Mouse (Mus musculus) kidney, postnatal 25 days (tissue): ENCODE measurements at regions not wholly inside any gene's neighbourhood (a gene's known extent, or its start where the extent isn't known, plus 50 kb on each side); places are given as distances from the start of the nearest gene placed in this dataset.

ENCODE experiments used
- DNase-seq, 2 experiments: peaks; one replicate each; pipeline ENCODE4 v3.0.0; 2021; ENCODE audit warnings: mixed read lengths in 2 of 2

DNA sequence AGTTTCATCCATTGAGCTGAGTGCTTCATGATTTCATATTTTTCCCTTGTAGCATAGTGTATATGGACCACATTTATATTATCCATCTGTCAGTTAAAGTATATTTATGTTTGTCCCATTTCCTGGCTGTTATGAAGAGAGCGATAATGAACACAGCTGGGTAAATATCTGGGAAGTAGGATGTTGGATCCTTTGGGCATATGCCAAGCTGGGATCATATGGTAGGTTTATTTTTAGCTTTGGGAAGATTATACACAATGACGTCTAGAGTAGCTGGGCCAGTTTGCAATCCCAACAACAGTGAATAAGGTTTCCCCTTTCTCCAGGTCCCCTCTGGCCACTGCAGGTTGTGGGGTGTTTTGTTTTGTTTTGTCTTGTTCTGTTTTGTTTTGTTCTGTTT is 164.5 kb downstream of the Gm765 start:
- no peak for DNase-seq

DNA sequence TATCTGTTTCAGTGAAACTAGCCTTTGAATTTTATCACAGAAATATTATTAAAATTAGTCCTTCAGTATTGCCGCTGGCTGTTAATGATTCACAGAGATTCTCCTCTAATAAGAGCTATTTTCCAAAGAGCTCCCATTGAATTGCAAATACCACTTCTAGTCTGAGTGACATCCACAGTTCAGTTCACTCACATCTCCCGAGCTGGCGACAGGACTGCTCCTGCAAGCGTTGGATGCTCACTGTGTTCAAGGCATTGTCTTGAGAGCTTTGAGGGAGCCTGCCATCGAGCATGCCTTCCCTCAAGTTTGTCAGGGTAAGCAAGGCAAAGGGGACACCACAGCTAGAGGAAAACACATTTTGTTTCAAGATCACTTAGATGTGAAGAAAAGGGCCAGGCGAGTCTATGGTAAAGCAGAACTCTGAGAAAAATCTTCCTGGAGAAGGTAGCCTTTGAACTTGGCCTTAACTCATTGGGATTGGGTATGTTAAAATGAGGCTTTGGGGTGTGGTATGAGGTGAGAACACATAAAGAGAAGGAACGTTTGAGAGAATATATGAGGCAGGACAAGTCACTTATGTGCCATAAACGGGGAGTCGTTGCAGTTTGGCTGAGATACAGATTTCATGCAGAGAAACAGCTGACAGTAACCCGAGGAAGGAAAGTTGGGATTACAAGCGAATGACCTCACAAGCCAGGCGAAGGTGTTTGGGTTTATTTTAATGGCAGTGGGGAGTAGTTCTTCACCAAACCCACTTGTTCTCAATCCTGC is 193.3 kb downstream of the Gm765 start:
- DNase-seq: no peak

DNA sequence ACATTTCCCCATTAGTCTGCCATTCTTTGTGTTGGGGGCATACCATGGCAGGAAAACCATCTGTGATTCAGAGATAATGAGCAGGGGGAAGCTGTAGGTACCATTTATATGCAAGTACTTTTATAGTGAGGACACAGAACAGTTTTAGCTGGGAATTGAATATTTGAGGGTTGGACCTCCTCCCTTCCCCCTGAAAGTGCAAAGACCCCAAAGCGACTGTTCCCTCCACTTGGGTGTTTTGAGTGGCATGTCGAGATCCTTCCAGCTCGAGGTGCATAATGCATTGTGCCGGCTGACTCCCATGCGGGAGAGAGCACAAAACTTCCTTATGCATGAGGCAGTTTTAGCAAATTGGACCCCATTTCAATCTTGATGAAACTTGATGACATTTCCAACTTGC is 194.7 kb downstream of the Gm765 start:
- DNase-seq: no peak

DNA sequence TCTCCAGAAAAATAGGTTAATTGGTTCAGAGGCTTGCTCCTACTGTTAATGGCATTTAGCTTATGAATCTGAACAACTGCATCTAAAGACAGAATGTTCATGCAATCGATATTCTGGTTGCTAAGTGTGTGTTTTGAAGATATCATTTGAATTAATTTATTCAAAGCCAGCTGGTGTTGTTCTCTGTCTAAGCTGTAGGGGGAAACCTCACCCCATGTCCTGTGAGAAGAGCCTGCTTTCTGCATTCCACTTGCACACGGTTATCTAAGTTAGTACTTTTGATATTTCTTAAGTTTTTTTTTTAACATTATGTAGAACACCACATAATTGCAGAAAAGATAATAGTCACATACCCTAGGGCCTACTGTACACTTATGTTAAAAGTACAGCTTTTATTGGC is 209.6 kb downstream of the Gm765 start:
- peak in 1 of 2 experiments; percentile 24 for DNase-seq

DNA sequence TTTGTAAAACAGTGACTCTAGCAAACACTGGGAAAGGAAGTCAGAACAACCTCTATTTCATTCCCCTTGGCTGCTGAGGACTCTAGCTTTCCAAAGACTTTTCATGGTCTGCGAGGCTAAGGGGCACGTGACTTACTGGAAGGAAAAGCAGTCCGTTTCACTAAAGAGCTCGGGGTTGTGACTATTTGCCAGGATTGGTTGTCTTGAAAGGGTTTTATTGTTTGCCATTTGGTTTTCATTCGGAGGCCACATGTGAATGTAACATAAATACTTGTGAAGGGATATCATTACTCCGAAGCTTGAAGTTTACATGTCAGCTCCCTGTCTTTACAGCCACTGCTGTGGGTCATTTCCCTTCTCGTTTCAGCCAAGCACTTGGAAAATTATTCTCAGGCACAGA is 217.1 kb downstream of the Gm765 start:
- no peak for DNase-seq

DNA sequence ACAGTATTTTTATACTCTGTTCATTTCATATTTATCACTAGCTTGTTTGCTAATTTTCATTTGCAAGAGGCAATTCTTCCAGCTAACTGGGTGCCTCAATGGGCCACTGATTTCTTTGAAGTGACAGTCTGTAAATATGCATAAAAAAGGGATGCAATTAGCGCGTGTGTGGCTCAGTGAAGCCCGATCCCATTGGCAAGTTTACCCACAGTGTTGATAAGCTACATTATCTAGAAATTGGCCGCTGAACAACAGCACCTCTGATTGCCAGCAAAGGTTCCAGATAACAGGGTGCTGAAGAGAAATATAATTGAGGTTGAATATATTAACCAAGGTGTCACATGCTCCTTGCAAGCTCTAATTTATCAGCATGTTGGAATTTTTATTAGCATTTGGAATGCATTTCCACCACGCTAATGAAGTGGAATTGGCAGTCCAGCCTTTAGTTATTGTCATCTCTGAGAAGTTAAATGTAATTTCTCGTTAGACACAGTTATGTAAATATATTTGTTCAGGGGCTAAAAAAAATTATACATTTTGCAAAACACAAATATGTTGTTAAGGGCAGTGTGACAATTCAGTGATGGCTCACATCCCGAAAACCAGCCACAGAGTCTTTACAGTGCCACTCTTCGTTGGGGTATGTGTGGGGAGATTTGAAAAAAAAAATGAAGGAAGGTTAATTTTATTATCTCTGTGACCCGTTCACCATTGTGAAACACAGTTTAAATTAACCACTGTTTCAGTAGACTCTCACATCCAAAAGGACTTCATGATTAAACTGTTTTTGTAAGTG is 224.0 kb downstream of the Gm765 start:
- DNase-seq: no peak

DNA sequence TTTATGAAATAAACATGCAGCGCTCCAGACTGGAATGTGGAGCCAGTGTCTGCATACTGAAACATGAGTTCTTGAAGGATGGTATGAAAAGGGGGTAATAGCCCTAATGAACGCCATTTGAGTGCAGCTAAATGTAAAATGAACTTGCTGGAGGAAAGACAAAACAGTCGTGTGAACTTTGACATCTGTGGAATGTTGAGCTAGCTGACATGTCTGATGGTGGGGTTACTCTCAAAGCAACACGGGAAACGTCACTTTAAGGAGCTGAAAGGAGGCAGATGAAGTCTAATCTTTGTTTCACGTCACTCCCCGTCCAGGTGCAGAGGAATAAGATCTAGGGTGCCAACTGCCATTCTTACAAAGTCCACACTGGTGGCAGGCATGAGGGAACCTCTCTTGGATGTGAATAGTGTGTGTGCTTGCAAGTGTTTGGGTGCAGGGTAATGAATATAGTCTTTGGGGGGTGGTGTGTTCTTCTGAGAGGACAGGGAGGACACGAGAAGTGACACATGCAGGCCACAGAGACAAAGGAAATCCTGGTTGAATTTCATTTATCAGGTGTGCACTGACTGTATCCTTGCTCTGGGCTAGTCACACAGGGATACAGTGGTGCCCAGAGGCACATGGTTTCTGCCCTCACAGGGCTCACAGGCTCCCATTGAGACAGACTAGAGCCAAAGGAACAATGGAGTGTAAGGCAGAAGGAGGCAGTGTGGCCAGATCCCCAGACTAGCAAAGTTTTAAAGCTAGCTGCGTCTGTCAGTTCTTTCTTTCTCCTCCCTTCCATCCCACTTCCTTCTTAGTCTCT is 228.0 kb downstream of the Gm765 start:
- DNase-seq: peak in 1 of 2 experiments; percentile 3

DNA sequence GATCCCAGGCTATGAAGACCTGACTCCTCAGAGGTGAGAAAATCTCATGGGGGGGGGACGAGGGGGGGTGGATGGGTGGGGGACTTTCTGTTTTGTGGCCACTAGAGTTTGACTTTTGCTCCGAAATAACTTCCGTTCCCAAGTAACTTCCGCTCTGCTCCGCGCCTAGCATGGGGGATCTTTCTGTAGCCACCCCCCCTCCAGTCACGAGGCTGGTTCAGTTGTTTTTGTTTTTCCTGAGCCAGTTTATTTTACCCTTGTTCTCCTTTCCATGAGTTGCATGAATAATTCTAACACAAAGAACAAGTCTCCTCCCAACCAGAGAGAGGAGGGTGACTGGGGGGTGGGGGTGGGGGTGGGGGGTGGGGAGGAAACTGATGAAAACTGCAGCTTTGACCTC is 228.8 kb downstream of the Gm765 start:
- DNase-seq: peak; percentile 36 to 54

DNA sequence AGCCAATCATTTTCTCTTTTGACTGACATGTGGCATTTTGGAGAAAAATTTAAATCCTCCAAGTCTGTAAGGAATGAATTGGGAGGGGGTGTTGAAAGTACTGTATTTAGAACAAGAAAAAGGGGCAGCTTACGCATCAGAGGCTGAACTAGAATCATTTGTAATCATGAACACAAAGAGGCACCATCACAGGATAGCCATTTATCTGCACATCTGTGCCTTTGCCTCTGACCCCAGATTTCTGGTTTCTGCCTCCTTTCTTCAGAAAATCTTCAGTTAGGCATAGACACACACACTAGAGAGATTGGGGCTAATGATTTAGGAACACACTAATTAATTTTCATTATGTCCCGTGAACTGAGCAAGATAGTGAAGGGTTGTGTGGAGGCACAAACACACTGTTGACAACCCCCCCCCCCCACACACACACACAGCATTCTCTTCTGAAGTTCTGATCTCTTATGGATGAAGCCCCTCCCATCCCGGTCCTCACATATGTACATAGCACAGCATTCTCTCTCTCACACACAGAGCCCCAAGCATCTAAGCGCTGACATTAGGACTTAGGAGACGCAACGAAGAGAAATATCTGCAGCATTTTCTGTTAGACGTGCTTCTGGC is 229.9 kb downstream of the Gm765 start:
- DNase-seq: no peak

DNA sequence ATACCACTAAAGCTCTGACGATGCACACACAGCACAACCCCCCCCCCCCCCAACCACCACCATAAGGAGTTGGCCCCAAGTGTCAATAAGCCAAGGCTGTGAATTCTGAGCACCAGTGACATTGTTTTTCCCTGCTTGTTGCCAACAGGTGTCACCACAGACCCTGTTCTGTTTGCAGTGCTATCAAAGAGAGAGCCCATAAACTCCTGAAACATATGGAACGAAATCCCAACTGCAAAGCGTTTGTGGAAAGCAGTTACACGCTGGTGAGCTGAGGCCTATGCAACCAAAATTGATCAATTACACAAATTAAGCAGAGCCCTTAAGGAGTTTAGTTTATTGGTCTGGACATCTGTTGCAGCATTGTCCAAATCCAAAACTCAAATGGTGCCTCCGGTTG is 235.4 kb downstream of the Gm765 start:
- no peak for DNase-seq

DNA sequence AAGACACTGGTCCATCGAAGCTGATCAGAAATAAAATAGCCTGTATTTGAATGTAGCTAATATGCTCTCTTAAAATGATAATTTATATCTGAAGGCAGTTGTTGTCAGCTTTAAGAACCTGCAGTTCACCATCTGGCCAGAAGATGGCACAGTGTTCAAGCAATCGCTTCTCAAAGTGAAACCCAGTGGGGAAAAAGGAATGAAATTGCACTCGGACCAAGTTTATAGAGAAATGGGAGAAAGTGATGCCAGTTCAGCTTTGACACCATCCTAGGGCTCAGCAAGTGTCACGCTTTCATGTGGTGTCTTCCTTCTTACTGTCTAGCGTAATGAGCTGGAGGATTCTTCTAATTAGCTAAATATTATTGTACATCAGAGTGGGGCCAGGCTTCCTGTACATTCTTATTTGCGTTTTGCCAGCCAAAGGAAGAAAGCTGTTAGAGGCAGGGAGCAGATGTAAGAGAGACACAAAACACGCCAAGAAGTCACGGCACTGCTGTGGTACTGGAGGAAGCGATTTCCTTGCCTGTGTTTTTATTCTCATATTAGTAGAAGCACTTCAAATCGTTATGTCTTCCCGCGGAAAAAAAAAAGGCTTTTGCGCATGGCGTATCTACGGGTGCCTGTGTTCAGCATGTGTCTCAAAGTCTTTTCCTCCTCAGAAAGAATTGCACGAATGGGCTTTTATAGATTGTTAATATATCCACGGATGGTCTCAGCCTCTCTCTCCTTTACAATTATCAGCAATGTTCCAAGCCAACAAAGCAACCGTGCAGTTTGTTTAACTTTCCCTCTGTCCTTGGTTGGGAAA is 237.1 kb downstream of the Gm765 start:
- DNase-seq: peak; percentile 72 to 90

DNA sequence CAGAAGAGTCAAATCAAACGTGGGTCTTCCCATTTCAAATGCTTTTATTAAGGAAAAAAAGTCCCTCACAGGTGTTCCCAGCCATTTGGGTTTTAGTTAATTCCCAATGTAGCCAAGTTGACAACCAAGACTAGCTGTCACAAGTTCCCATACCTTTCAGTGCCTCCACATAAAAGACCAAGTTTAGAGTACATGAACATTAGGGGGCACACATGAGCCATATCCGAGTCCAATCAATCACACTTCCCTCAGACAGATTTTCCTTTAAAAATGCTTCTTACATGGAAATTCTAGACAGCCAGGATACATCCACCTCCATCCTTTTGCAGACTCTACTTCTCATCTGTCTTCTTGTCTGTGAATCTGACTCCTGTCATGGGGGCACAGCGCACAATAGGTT is 238.1 kb downstream of the Gm765 start:
- DNase-seq: no peak

DNA sequence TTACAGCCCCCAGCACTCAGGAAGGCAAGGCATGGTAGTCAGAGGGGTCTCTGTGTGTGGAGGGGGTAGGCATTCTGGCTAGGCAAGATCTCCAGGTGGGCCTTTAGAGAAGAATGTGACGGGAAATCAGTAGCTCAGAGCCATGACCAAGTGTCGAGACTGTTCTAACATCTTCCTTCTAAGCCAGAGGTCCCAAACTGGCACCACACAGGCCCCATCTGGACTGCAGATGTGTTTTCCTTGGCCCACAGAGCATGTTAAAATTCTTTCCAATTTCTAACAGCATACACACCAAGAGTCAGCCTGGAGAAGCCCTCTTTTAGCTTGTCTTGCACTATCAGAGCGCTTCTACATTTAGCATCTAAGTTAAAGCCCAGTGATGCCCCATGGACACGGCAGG is 241.5 kb downstream of the Gm765 start:
- no peak for DNase-seq

DNA sequence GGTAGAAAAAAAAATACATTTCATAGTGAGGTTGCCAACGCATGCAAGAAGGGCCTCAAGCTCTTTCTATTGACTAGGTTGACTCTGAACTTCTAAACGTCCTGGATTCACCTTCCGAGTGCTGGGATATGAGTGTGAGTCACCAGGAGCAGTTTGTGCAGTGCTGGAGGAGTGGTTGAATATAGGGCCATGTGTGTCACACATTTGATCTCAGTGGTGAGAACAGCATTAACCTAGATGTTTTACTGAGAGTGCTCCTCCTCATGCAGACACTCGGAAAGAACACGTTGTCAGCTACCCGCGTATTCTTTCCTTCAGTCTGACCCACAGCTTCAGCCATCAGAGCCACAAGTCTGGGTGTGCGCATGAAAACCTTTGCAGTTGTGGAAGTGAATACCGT is 243.4 kb downstream of the Gm765 start:
- DNase-seq: no peak

DNA sequence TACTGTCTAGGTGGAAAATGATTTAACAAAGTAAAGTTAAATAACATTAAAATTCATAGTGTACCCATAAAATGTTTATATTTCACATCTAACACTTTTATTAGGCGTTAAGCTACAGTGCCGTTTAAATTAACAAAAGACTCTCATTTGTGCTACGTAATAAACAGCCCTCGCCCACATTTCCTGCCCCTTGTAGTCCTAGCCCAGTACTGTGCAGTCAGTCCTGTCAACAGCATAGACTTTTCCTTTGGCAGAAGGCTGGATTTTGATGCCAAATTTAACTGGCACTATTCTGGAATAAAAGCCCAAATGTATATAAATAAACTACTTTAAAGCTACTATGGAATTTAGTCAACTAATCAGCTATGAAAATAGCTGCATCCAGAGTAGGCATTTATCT is 247.3 kb downstream of the Gm765 start:
- no peak for DNase-seq

DNA sequence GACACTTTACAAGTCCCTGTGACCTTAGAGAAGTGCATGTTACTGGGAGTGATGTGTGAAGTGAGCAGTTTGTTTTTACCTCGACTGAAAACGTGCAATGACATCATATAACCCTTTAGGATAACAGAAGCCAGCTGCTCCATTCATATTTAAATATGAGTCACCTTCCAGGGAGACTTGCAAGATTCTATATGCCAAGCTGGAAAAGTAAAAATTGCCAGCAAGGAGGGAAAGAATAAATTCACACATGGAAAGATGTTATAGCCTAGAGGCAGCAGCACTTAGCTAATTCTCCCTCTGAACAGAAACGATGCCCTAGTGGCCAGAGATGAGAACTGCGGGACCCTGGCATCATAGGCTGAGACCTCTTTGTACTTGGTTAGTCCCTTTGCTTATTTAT is 253.4 kb downstream of the Gm765 start:
- DNase-seq: peak in 1 of 2 experiments; percentile 39

DNA sequence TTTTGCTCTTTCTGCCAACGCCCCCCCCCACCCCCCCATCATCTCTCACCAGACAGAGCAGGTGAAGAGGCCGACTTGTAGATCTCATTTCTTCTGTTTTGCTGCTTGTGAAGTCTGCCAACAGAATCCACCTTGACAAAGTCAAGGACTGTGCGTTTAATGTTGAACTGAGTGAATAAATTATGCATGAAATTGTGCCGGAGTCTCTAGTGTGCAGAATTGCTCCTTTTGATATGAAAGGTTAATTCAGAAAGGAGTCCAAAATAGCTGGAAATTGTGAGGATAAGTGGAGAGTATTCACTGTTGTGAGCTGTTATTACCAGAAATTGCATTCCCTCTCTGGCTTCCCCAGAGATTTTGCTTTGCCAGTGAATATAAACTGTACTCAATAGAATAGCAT is 262.5 kb downstream of the Gm765 start:
- DNase-seq: no peak
